Mouse (Mus musculus) fibroblast of lung, adult 2 months (primary cell): ENCODE measurements at regions not wholly inside any gene's neighbourhood (a gene's known extent, or its start where the extent isn't known, plus 50 kb on each side); places are given as distances from the start of the nearest gene placed in this dataset.
A peak's percentile ranks its signal among the peaks of the same experiment; 100 is the strongest.
"Not testable (repeated sequence)": the region's sequence is repeated elsewhere in the genome, so short reads cannot be mapped to it uniquely, and the experiment has no call there.

Experiments
- DNase-seq: peaks from one replicate; pipeline ENCODE4 v3.0.0-alpha.2; 2011; ENCODE audit warnings: low read depth

DNA sequence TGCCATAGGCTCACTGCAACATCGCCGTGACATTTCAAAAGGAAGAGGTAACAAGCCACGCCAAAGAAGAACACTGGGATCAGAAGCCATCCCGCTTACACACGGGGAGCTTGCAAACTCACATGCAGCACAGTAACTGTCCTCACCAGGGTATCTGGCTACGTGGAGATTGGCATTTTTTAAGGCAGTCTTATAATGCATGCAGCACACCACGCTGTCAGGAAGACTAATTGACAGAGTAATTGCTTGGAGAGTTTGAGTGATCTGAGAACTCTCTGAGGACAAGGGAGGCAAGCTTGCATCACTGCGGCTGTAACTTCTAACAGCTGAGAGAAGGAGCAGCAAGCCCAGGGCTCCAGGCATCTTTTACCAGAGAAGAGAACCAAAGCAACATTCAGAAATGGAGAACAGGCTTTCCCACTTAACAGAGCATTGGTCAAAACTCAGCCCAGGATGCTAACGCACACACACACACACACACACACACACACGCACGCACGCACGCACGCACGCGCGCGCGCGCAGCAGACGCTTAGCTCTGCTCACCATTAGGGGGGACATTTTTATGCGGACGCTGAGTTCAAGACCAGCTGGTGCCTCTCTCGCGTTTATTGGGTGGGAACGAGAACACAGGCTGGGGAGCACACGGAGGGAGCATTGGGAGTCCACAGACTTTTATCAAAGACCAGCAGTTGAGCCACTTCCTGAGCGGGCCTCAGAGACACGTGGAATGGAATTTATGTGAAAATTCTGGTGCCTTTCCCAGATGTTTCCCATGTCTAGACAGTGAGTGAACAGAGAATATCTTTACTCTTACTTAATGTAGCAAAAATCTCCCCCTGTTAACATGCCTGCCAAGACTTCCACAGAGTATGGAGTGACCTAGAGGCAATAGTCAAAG is 66.6 kb downstream of the 1700129C05Rik start:
- DNase-seq: peak; percentile 76

DNA sequence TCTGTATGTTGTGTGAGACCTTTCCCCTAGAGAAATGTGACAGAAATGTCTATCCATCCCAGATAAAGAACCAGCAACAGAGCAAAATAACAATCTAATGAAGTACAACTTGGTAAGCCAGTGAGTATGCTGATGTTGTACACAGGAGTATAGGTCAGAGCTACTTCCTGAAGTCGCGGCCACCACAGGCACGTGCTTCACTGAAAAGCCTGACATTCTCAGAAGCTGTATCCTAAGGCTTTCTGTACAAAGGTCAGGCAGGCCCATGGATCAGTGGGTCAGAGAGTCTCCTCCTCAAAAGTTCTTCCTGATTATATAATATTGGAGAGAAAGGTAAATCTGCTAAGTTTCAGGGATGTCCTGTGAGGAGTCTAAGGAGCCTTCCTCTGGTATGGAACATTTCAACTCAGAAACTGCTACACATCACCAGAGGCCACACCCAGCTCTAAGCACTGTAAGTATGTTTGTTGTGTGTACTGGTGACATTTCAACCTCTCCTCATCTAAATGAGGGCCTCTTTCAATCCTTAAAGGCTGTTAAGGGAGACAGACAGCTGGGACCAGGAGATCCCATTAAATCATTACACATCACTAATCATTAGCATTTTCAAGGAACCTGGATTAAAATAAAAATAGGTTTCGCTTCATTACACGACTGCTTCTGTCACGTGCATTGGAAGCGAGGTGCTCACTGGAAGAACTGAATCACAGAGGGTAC is 70.2 kb downstream of the 1700129C05Rik start:
- DNase-seq: no peak

DNA sequence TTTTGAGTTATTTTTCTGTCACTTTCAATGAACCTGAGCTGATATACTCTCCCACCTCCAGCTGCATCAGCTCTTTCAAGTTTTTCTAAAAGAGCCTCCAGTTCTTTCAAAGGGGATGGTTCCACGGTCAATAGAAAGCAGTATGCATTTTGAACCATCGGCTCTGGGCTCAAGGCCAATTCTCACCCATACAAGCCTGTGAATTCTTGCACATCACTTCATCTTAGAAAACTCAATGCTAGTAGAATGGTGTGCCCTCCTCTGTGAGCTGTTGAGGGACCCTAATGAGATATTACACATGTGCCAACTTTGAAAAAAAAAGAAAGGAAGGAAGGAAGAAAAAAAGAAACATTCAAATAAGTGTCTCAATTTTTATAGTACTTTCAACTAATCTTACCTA is 72.6 kb downstream of the 1700129C05Rik start:
- no peak for DNase-seq

DNA sequence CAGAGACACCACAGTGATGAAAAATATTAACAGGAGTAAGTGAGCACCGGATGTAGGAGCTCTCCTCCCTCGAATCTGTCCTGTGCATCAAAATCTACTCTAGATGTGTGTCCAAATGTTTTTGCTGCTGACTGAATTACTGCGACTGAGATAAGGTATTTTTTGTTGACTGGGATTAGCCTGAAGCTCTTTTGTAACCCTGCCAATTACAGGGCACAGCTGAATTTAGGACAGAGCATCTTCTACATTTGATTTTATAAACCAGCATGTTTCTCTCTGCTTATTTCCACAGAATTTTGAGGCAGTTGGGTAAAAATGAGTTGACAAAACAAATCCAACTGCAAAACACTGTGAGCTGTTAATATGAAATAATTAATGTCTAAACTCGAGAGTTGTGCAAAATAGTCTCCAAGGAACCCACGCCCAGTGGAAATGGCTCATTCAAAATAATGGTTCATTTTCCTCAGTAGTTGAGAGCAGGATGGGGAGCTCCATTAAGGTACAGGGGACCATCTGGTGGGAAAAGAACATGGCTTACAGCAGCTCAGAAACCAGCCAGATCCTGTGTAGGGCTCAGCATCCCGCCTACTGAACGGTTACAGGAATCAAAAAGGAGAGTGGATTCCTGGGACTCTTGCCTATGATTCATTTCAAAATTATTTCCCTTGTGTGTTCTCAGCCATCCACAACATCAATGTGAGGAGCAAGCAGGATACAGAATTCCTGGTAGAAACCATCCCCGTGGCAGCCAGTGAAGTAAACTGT is 76.1 kb downstream of the 1700129C05Rik start:
- no peak for DNase-seq

DNA sequence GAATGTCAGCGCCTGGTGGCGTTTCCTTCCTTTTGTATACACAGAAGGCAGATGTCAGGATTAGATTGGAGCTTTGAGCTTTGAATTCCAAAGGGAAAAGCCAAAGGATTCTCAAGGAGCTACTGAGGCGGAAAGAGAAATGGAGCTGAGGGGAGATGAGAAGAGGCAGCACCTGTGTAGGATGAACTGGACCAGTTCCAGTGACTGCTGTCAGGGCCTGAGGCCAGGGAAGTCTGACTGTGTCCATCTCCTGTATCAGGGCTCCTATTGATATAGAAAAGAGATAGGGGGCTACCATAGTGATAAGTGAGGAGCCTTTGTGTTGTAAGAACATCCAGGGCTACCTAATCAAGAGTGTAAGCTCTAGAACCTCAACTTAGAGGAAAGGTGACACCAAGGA is 79.5 kb downstream of the 1700129C05Rik start:
- DNase-seq: no peak

DNA sequence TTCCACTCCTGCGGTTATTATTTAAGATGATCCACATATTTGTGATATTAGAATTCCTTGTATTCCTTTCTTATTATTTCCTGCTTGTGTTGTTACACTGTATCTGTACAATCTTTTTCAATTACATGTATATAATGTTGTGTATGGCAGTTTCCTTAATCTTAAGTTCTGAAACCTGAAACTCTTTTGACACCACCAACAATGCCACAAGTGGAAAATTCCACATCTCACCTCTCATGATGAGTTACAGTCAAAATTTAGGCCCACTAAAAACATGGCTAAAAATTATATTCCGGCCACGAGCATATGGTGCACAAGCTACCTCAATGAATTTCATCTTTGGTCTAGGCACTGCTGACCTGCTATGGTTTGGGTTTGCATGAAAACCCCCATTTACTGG is 85.9 kb downstream of the 1700129C05Rik start:
- no peak for DNase-seq

DNA sequence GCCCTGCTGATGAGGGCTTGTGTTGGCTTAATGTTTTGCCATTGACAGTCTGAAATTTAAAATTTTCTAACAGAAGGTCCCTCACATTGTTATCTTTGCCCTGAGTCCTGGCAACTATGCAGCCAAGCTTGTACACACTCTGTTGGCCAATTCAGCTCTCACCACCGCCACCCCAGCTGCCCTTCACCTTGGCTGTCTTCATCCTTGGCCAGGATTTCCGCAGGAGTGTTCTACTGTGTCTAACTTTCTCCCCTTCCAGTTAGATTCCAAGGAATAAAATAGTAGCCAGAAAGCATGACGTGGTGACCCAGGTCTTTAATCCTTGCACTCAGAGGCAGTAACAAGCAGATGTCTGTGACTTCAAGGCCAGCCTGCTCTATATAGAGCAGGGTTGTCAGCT is 87.4 kb downstream of the 1700129C05Rik start:
- DNase-seq: no peak

DNA sequence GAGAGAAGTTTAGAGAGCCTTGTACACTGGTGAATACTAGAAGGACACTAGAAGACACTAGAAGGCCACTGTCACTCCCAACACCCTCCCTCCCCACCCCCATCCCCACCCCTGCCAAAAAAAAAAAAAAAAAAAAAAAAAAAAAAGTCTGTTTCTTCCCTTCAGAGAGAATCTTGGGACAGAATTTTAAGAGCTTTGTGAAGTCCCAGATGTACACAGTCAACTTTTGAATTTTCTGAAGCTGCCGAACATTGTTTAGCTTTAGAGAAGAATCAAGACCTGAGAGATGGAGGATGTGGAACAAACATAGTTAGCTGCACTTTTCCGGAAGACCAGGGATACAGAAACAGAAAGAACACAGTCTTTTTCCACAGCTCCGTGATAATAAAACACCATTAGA is 90.3 kb downstream of the 1700129C05Rik start:
- DNase-seq: no peak

DNA sequence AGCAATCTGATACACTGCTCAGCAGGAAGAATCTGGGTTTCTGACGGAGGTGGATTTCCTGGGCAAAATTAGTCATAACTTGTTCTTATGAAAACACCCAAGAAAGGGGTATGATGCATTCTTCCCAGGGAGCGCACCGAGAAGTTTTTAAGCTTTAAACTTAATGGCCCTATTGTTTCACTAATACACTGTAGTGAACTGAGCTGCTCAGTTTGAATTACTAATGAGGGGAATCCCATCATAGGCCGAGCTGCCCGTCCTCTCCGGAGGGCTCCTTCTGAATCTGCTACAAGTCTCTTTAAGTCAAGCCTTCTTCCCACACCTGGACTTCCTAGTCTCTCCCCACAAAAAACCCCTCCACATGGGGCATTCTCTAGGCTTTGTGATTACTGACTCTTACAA is 91.2 kb downstream of the 1700129C05Rik start:
- peak; percentile 71 for DNase-seq

DNA sequence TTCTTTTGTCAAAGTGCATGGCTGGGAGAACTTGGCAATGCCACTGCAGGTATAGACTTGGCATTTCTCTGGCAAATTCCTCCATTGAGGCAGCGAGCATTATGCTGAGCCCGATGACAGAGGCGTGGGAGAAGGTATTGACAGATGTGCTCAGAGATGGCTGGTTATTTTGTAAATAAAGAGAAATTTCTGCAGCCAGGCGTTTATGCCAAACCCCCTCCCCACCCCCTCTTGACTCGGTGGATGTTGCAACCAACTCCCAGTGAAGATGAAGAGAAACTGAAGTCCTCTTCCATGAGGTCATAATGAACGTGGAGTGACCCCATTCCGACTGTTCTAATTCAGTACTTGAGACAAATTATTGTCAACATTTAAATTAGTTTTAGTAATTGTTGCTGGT is 97.0 kb downstream of the 1700129C05Rik start:
- no peak for DNase-seq

DNA sequence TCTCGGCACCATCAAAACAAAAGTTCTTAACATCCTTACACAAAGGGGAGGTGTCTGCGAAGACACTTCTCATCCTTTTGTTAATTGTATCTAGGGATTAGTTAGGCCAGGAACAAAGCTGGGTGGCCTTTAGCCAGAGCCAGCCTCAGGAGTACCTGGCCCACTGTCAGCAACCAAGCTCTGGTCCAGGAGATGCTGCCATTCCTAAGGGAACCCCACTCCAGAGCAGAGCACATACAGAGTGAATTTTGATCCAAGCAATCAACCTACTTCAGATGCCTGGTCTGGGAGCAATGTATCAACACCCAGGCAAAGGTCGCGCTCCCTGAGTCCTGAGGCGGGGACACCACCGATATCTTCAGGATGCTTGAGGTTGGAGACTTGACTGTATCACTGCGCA is 97.5 kb downstream of the 1700129C05Rik start:
- no peak for DNase-seq

DNA sequence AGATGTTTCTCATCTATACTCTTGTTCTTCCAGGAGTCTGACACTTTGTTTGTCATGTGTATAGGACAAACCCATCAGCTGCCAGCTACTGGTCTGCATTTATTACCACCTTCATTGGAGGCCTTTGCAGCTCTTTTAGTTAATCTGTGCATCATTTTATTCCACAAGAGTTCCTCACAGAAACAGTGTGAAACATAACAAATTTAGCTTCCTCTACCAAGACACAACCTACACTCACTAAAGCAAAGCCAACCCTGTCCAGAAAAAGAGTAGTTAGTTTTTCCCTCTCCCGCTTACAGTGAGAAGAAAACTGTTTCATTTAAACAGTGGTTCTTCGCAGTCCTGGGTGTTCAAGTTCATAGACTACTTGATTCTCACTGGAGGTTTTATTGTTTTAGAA is 100.5 kb downstream of the 1700129C05Rik start:
- DNase-seq: no peak

DNA sequence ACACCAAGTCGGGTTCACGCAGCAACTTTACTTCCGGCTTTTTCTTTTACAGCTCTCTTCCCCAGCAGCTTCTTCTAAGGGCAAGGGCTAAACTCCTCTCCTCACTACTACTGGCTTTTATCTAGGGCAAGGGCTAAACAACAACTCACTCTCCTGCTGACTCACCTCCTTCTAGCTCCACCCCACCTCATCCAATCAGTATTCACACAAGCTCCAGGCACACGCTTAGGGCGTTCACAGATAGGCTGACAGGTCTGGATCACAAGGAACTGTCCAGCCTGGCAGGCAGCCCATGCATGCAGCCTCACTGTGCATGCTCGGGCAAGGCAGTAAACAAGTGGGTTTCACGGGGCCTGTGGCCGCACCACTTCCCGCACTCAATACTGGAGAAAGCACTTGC is 116.9 kb downstream of the 1700129C05Rik start:
- not testable (repeated sequence) for DNase-seq

DNA sequence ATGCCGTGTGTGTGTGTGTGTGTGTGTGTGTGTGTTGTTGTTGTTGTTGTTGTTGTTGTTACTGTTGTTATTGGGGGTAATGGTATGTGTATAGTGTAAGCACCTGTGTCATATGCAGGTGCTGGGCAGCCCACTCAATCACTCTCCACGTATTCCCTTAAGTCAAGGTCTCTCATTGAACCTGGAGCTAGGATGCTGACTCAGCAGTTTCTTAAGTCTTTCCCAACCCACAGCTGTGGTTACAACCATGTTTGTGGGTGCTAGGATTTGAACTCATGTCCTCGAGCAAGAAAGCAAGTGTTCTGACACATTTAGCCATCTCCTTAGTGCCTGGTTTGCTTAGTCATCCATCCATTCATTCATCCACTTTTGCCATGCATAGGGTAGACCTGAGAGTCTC is 133.2 kb downstream of the 1700129C05Rik start:
- DNase-seq: no peak

DNA sequence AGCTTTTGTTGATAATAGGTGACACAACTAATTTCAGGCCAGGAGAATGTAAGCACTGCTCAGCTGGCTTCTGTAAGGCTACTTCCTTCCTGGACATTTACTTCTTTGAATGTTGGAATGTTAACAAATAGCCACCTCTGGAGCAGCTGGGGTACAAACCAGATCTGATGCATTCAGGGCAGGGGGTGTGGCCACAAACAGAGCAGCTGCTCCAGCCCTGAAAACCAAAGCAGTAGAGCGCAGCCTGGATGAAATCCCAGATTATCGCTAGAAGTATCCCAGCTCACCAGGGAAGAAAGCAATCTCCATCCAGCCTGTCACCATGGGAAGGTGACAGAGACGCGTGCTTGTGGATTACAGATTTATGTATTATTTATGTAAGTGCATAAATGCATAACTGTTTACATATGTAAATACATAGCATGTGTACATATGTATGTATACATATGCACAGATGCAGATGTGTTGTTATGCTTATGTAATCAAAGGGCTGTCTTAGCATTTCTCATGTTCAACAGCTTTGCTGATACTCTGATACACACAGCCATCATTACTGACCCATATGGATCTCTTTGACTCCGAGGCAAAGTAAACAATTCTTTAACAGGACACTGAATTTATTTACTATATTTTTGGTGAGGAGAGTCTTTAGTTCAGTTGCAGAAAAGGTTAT is 143.5 kb downstream of the 1700129C05Rik start:
- DNase-seq: no peak

DNA sequence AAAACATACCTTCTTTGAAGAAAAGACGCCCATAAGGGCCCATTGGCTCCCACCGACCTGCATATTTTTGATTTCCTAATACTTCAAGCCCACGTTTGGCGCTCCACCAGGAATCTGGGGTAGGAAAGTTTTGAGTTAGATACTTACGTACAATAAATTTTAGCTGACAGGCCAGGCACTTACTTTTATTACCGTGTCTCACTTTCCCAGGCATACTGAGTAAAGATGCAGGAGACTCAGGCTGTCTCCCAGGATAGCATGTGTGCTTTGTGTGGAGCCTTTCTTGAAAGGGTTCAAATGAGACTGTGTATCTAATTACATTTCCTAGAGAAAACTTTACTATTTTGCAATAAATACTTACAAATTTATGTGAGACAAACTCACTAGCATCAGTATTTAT is 147.7 kb downstream of the 1700129C05Rik start:
- peak; percentile 12 for DNase-seq

DNA sequence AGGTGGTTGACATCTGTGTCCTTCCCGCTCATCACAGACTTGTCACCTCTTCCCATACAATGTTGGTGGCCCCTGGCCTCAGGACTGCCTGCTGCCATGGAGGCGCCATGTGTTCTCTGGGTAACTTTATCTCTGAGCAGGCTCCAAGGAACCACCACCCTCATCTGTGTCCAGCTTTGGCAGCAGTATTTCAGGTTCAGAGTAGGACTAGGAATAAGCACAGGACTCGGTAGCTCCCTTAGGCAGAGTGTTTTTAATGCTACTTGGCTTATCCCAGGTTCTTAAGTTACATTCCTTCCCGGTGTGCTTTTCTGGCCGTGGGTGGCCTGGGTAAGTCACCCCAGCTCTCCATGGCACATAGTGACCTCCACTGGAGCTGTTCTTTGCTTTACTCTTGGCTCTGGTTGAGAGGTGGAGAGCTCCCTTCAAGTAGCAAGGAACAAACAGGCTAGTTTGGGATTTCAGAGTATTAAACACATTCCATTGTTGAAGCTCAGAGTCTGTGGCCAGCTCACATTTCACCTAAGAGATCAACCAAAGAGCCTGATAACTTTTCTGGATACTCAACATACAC is 153.0 kb downstream of the 1700129C05Rik start:
- peak; percentile 20 for DNase-seq

DNA sequence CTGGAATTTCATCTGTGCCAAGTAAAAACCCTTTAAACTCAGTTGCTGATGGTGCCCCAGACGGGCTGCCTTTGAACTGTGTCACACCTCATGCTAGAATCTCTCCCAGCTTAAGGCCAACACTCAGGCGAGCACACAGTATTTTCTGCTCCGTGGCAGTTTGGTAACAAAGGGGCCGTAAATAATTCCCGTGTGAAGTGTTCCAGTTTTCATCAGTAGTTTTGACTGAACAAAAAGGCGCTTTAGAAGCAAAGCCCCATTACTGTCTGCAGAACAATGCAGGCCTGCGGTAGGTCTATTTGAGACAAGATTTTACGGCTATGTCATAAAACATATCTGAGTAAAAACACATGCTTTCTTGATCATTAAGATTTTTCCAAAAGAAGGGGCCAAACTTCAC is 155.0 kb downstream of the 1700129C05Rik start:
- DNase-seq: no peak

DNA sequence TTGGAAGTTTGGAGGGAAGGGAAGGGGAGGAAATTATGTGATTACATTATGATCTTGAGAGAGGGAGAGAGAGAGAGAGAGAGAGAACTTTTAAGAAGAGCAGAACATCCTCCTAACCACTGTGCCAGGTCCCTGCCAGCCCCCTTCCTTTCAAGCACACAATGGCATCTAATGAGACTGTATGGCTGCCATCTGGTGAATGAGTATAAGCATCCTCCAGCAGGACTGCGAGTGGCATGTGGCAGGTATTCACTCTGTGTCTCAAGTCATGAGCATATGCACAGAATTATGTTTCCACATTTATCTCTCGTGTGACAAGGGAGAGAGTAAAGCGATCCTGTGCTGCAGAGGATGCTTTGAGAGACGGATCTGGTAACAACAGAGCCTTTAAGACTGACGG is 156.9 kb downstream of the 1700129C05Rik start:
- DNase-seq: no peak

DNA sequence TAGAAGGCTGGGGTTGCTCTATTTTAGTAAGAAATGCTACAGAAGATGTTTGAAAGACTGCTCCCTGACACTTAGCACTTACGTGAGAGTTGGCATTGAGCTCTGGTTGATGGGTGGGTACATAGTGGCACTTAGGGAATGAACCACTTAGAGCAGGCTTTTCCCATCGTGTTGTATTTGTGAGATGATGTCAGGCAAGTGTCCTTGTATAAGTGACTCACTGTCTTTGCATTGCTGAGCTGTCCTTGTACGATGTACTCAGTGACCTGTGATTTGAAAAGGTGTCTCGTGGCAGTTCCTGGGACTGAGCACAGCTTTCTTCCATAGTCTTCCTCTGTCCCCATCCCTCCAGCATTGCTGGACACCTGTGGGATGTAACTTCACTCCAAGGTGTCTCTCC is 165.9 kb downstream of the 1700129C05Rik start:
- DNase-seq: no peak

DNA sequence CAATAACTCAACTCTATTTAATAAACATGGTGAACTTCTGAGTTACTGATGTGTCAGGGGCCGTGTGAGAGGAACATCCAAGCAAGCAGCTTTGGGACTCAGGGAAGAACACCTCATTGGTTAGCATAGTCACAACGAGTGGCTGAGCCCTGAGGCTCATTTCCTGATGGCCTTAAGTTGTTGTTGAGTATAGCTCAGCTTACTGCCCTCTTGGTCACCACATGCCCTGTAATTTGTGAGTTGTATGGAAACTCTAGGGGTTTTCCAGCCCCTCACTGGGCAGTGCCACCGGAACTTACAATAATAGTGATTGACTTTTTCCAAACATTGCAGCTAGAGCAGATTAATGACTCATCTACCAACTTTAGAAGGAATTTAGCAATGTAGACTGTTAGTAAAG is 173.4 kb downstream of the 1700129C05Rik start:
- DNase-seq: no peak

DNA sequence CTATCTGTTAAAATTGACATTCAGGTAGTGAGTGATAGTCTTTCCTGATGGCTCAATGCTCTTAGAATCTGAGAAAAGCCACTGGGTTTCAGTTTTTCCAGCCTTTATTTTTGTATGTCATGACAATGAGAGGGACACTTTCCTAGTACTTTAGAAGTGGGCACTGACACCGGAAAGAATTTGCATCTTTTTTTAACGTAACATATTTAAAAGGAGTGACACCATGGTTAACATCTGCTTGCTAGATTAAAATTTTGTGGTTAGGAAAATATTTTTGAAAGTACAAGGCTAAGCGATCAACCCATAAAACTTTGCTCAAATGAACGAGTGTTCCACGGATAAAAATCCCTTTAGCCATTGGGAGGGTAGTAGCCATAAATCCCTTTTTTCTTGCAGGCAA is 174.7 kb downstream of the 1700129C05Rik start:
- DNase-seq: no peak
